Mouse (Mus musculus) macrophage (primary cell): ENCODE results near the gene Gclc. TPM values are rescaled to one million over a fixed set of nuclear protein-coding genes. Genes with fewer than 3 reads are reported as not detected.

ENCODE experiments used
- H3K27ac ChIP-seq: fragments of 350-480 bp; formaldehyde crosslinking; 2 replicates; pipeline ENCODE4 v1.9.0; 2021
- H3K36me3 ChIP-seq: fragments of 350-480 bp; formaldehyde crosslinking; 2 replicates; pipeline ENCODE4 v1.9.0; 2021; ENCODE audit errors: inconsistent target
- H3K4me3 ChIP-seq: fragments of 350-480 bp; formaldehyde crosslinking; 2 replicates; pipeline ENCODE4 v1.9.0; 2021; ENCODE audit errors: inconsistent target
- H3K79me2 ChIP-seq: fragments of 350-480 bp; formaldehyde crosslinking; 2 replicates; pipeline ENCODE4 v1.9.0; 2021; ENCODE audit errors: inconsistent target
- WGBS: methylation state at CpG from one replicate; pipeline ENCODE4 v1.1.7; 2026; ENCODE audit warnings: inconsistent platforms; ENCODE audit not compliant: missing documents; 5-methylcytosine and 5-hydroxymethylcytosine counted together
- polyA plus RNA-seq: library from polyadenylated mRNA; stranded (reverse); fragments of 250-400 nt; gene quantifications from 3 replicates; pipeline ENCODE4 v1.2.4, GENCODE M21; 2018; ENCODE audit warnings: inconsistent platforms

Gclc gene
- polyA plus RNA-seq, 1 experiment from 2014 or later = 22.3 TPM

- WGBS = 7% methylated on average over 7 of the region's 7 CpGs
- Histone ChIP-seq H3K36me3 (no peaks in the 10 kb centered on the region), H3K27ac (peak overlapping the region; percentile 89), H3K79me2 (no peaks in the 10 kb centered on the region), H3K4me3 (no peak overlapping the region)
Measured at GRCm38 (mm10) chr9:77828531-77828965, 74.2 kb downstream of the Gclc start.

- H3K4me3 ChIP-seq = no peak overlapping the region
- peak overlapping the region; percentile 8; the same call in 1 of the 2 replicates for H3K27ac ChIP-seq
- no peaks in the 10 kb centered on the region for H3K79me2 ChIP-seq
- WGBS = 75% methylated on average over 9 of the region's 9 CpGs
- no peaks in the 10 kb centered on the region for H3K36me3 ChIP-seq
Measured at GRCm38 (mm10) chr9:77834259-77834993, 80.1 kb downstream of the Gclc start.

- Histone ChIP-seq H3K36me3 (no peaks in the 10 kb centered on the region), H3K4me3 (no peak overlapping the region), H3K27ac (peak overlapping the region; percentile 8; the same call in 1 of the 2 replicates), H3K79me2 (no peaks in the 10 kb centered on the region)
- WGBS = 87% methylated on average over 6 of the region's 6 CpGs
Measured at GRCm38 (mm10) chr9:77835122-77835521, 80.8 kb downstream of the Gclc start.

- H3K79me2 ChIP-seq = no peaks in the 10 kb centered on the region
- 77% methylated on average over 1 of the region's 1 CpGs for WGBS
- H3K36me3 ChIP-seq = no peaks in the 10 kb centered on the region
- H3K4me3 ChIP-seq = no peak overlapping the region
- no peak overlapping the region for H3K27ac ChIP-seq
Measured at GRCm38 (mm10) chr9:77835756-77836155, 81.4 kb downstream of the Gclc start.

GRCm38 (mm10) chr9:77838586-77838985, 84.3 kb downstream of the Gclc start:
- Histone ChIP-seq H3K4me3 (no peak overlapping the region), H3K27ac (no peak overlapping the region), H3K79me2 (no peaks in the 10 kb centered on the region), H3K36me3 (no peaks in the 10 kb centered on the region)
- WGBS = 94% methylated on average over 5 of the region's 5 CpGs

Other genes with a start within 250 kb of the Gclc start
- 0.48 to 0.92 TPM (median 0.83 TPM) in 3 replicates for gene Lrrc1, start 209.7 kb upstream of the Gclc start, polyA plus RNA-seq
- gene Klhl31, start 118.0 kb upstream of the Gclc start, polyA plus RNA-seq = not detected in 3 replicates
- gene Elovl5, start 162.8 kb downstream of the Gclc start, polyA plus RNA-seq = 48.8 to 74.3 TPM (median 57.9 TPM) in 3 replicates